Mouse (Mus musculus) hindbrain, embryonic 16.5 days (tissue): ENCODE measurements around the gene Rptor. TPM values are rescaled to one million over a fixed set of nuclear protein-coding genes. Genes with fewer than 3 reads are reported as not detected.
A peak's percentile ranks its signal among the peaks of the same experiment; 100 is the strongest.

Experiments
- ATAC-seq: fragments of 200-750 bp; cut with Nextera tagmentation; 2 replicates; pipeline ENCODE4 v1.8.0; 2017; ENCODE audit warnings: moderate TSS enrichment, moderate library complexity
- H3K27ac ChIP-seq: fragments of 300-500 bp; sonication (generic); 2 replicates; pipeline ENCODE4 v1.5.1; 2014; ENCODE audit warnings: low read depth, mild to moderate bottlenecking, control low read depth, low read length, moderate library complexity
- H3K27me3 ChIP-seq: fragments of 300-500 bp; sonication (generic); replicated peaks from 2 replicates; pipeline ENCODE4 v1.6.1; 2014; ENCODE audit warnings: low read length; ENCODE audit not compliant: control insufficient read depth, insufficient read depth
- H3K36me3 ChIP-seq: fragments of 300-500 bp; sonication (generic); 2 replicates; pipeline ENCODE4 v1.6.1; 2014; ENCODE audit warnings: mild to moderate bottlenecking, low read length, moderate library complexity, mixed read lengths; ENCODE audit not compliant: control insufficient read depth, insufficient read depth
- H3K4me1 ChIP-seq: fragments of 300-500 bp; sonication (generic); 2 replicates; pipeline ENCODE4 v1.6.1; 2014; ENCODE audit warnings: low read depth, low read length; ENCODE audit not compliant: control insufficient read depth, insufficient read depth
- H3K4me2 ChIP-seq: fragments of 300-500 bp; sonication (generic); 2 replicates; pipeline ENCODE4 v1.6.1; 2014; ENCODE audit warnings: mild to moderate bottlenecking, low read length, control low read depth, moderate library complexity
- H3K4me3 ChIP-seq: fragments of 300-500 bp; sonication (generic); 2 replicates; pipeline ENCODE4 v1.5.1; 2014; ENCODE audit warnings: mild to moderate bottlenecking, low read length, control low read depth, moderate library complexity
- H3K9ac ChIP-seq: fragments of 300-500 bp; sonication (generic); 2 replicates; pipeline ENCODE4 v1.6.1; 2014; ENCODE audit warnings: low read depth, mild to moderate bottlenecking, control low read depth, low read length, moderate library complexity
- H3K9me3 ChIP-seq: fragments of 300-500 bp; sonication (generic); 2 replicates; pipeline ENCODE4 v1.6.1; 2014; ENCODE audit warnings: mild to moderate bottlenecking, low read length, moderate library complexity; ENCODE audit not compliant: control insufficient read depth
- WGBS: fragments of 180-500 bp; shearing (Covaris S2); extraction: QIAGEN DNeasy Blood & Tissue Kit; methylation state at CpG from one replicate; pipeline ENCODE4 v1.1.7; 2014; 5-methylcytosine and 5-hydroxymethylcytosine counted together
- polyA plus RNA-seq: library from polyadenylated mRNA; unstranded; fragments of >200 nt; fragmentation: Nextera tagmentation; extraction: Ambion mirVana; gene quantifications from 2 replicates; pipeline ENCODE4 v1.2.1, GENCODE M21; 2015

Rptor gene
- polyA plus RNA-seq, 1 experiment from 2014 or later: 8.5 TPM

DNA sequence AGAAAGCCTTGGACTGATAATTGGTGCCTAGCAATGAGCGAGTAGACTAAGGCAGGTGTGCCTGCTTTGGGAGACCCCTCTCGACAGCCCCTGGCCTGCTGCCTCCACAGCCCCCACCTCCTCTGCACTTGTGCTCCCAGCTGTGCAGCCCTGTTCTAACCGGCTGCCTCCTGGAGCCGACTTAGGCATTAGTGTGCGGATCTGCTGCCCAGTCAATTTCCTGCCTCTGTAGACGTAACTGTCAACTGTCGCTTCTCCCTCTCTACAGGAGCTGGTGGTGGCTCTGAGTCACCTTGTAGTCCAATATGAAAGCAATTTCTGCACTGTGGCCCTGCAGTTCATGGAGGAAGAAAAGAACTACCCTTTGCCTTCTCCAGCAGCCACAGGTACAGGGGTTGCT is 253.3 kb downstream of the Rptor start:
- Histone ChIP-seq H3K36me3 (peaks cover 17% of the 10 kb centered on the region), H3K9me3 (no peaks in the 10 kb centered on the region), H3K27ac (no peak overlapping the region), H3K4me2 (no peak overlapping the region), H3K4me3 (no peak overlapping the region), H3K9ac (no peak overlapping the region), H3K4me1 (no peaks in the 10 kb centered on the region), H3K27me3 (no peaks in the 10 kb centered on the region)
- WGBS: 73% methylated on average over 7 of the region's 7 CpGs
- no peak for ATAC-seq

DNA sequence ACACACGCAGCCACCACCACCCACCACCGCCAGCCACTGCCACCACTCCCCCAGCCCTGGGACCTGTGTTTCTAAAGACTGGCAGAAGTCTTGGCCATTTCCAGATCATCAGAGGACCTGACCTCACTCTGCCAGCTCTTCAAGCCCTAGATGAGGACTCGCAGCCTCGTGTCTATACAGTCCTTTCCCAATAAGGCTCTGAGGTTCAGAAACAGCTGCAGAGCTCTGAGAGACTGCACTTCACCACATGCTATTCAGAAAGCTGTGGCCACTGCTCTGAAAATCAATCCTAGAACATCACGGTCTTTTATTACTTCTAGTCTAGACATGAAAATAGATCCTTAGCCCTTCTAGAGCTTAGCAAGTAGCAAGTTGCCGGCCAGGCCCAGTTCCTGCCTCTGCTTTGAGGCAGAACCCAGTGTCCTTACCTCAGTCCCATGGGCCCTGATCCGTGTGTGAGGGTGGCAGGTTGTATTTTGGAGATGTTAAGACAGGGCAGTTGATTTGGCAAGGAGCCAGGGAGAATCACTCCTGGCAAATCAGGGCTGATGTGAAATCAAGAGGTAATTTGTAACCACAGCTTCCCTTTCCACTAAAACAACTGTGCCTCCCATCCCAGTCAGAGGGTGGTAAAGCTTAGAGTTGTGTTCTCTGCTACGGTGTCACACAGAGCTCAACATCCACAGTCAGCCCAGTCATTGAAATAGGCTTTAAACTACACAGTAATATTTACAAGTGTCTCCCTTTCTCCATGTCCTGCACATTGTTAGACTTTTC is 260.0 kb downstream of the Rptor start:
- Histone ChIP-seq H3K9ac (no peak overlapping the region), H3K27ac (no peak overlapping the region), H3K27me3 (no peaks in the 10 kb centered on the region), H3K36me3 (peaks cover 4% of the 10 kb centered on the region; the same call in 1 of the 2 replicates), H3K4me3 (no peak overlapping the region), H3K9me3 (no peaks in the 10 kb centered on the region), H3K4me2 (no peak overlapping the region), H3K4me1 (no peaks in the 10 kb centered on the region; the same call in 1 of the 2 replicates)
- 83% methylated on average over 8 of the region's 8 CpGs for WGBS
- no peak for ATAC-seq

DNA sequence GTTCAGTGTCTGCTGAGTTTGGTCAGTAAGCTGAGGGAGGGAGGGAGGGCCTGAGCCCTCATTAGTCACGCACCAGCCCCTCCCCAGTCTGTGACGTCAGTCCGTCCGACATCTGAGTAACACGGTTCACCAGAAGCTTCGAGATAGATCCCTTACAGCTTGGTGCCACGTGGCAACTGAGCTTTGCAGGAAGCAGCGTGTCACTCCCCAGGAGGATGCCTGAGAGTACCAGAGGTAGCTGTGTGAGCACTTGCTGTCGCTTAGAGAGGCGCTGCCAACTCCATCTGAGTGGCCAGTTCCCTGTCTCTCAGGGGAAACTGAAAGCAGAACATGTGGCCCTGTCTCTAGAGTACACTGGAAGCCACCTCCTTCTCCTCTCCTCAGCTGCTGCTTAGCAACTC is 260.7 kb downstream of the Rptor start:
- H3K4me3 ChIP-seq: no peak overlapping the region
- no peak overlapping the region for H3K27ac ChIP-seq
- H3K27me3 ChIP-seq: no peaks in the 10 kb centered on the region
- H3K4me2 ChIP-seq: no peak overlapping the region
- H3K9me3 ChIP-seq: no peaks in the 10 kb centered on the region
- ATAC-seq: 0 out of 2 replicates have a peak, but pooled peaks have one; percentile 40
- H3K36me3 ChIP-seq: peaks cover 2% of the 10 kb centered on the region; the same call in 1 of the 2 replicates
- no peak overlapping the region for H3K9ac ChIP-seq
- no peaks in the 10 kb centered on the region; the same call in 1 of the 2 replicates for H3K4me1 ChIP-seq
- WGBS: 47% methylated on average over 10 of the region's 10 CpGs

DNA sequence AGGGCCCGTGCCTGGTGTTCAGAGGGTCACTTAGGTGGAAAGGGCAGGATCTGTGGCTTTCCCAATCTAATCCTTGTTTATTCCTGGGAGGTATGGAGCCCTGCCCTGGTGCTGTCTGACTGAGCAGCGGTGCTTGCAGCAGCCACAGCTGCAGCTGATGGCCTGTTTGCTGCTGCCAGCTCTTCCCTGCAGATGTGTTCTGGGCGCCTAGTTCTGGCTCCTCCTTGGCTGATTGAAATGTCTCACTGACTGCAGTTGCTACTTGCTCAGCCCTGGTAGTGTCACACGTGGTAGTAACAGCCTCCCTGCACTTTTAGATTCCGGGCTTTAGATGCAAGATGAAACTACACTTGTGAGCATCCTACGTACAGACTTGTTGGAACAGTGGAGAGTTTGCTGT is 264.1 kb downstream of the Rptor start:
- WGBS: 85% methylated on average over 6 of the region's 6 CpGs
- Histone ChIP-seq H3K9ac (no peak overlapping the region), H3K4me3 (no peak overlapping the region), H3K27ac (no peak overlapping the region), H3K9me3 (no peaks in the 10 kb centered on the region), H3K27me3 (no peaks in the 10 kb centered on the region), H3K4me1 (no peaks in the 10 kb centered on the region), H3K36me3 (peaks cover 6% of the 10 kb centered on the region), H3K4me2 (no peak overlapping the region)
- no peak for ATAC-seq

DNA sequence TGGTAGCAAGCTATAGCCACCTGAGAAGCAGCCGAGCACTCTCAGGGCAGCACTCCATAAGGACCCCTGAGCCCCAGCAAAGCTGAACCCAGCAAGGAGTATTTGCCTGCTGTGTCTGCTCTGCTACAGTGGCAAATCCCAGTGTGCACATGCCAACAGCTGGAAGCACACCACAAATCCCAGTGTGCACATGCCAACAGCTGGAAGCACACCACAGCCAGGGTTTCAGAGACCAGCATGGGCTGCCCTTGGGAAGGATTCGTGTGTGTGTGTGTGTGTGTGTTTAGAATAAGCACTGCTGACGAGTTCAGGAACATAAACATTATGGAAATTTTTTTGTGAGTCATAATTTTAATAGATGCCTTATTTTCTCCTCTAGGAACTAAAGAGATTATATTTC is 265.4 kb downstream of the Rptor start:
- Histone ChIP-seq H3K9ac (no peak overlapping the region), H3K4me3 (no peak overlapping the region), H3K27ac (no peak overlapping the region), H3K36me3 (peaks cover 10% of the 10 kb centered on the region), H3K27me3 (no peaks in the 10 kb centered on the region), H3K4me1 (no peaks in the 10 kb centered on the region), H3K9me3 (no peaks in the 10 kb centered on the region), H3K4me2 (no peak overlapping the region)
- no peak for ATAC-seq
- 68% methylated on average over 3 of the region's 3 CpGs for WGBS

DNA sequence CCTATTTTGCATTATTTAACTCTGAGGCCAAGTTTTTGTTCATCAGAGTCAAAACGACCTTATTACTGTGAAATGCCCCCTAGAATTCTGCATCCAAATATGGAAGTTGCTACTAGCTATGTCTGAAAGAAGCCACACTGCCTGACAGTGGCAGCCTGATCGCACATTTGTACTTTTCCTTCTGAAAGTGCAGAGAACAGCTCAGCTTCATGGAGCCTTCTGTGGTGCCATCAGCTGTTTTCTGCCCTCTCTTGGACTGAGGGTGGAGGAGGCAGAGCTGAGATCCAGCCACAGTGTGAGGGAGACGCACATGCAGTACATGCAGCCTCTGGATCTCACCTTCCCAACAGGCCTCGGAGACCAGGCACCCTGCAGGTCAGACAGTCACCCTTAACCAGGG is 265.9 kb downstream of the Rptor start:
- Histone ChIP-seq H3K36me3 (peaks cover 10% of the 10 kb centered on the region), H3K4me1 (no peaks in the 10 kb centered on the region), H3K9me3 (no peaks in the 10 kb centered on the region), H3K4me2 (no peak overlapping the region), H3K4me3 (no peak overlapping the region), H3K9ac (no peak overlapping the region), H3K27me3 (no peaks in the 10 kb centered on the region), H3K27ac (no peak overlapping the region)
- no peak for ATAC-seq
- WGBS: 89% methylated on average over 4 of the region's 4 CpGs

DNA sequence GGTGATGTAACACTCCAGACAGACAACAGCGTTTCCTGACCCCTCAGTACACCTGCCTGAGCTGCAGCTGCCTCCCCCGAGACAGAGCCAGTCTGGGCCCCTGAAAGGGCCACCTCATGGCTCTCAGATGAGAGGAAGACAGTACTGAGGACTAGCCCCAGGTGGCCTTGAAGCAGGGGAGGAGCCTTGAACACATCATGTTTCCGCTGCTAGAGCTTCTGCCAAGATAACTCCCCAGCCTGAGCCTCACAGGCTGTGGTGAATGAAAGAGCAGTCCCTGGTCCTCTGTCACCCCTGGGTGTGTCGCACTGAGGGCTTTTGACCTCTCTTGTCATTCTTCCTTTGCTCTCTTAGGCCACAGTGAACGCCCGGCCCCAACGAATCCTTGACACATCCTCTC is 268.4 kb downstream of the Rptor start:
- H3K27me3 ChIP-seq: no peaks in the 10 kb centered on the region
- H3K27ac ChIP-seq: no peak overlapping the region
- H3K4me1 ChIP-seq: no peaks in the 10 kb centered on the region
- no peak for ATAC-seq
- no peak overlapping the region for H3K4me2 ChIP-seq
- no peaks in the 10 kb centered on the region for H3K9me3 ChIP-seq
- H3K9ac ChIP-seq: no peak overlapping the region
- peaks cover 13% of the 10 kb centered on the region for H3K36me3 ChIP-seq
- 89% methylated on average over 7 of the region's 7 CpGs for WGBS
- no peak overlapping the region for H3K4me3 ChIP-seq

DNA sequence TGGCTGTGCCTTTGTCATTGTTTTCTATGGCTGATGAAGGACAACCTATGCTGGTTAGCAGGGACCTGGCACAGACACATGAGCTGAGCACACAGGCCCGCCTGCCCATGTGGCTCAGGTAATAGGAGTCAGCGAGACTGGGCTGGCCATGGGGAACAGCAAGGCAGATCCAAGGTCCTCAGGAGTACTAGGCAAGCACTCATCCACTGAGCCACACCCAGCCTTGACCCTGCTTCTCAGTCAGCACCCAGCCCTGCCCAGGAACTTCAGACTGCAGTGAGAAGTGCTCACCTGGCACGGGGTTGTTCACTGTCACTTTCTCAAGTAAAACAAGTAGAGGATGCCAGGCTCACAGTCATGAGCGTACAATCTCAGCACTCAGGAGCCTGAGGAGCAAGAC is 270.9 kb downstream of the Rptor start:
- WGBS: 95% methylated on average over 4 of the region's 4 CpGs
- no peak overlapping the region for H3K4me2 ChIP-seq

DNA sequence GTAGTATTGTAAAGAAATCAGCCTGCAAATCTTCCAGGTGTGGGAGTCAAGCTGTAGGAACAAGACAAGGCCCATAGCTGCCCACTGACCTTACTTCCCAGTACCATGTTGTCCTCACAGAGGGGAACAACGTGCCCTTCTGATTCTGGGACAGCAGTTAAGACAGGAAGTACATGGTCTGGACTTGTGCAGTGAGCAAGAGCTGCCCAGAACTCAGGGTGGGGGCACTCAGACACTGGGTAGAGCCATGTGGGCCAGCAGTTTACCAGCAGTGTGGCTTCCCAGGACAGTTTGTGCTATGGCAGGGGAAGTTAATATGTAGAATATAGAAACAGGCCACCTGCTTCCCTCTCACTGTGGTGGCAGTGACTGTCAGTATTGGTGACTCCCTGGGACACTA is 272.1 kb downstream of the Rptor start:
- ATAC-seq: no peak
- H3K4me3 ChIP-seq: no peak overlapping the region
- no peak overlapping the region for H3K27ac ChIP-seq
- no peaks in the 10 kb centered on the region for H3K27me3 ChIP-seq
- no peak overlapping the region for H3K4me2 ChIP-seq
- H3K36me3 ChIP-seq: peaks cover 29% of the 10 kb centered on the region
- H3K9me3 ChIP-seq: no peaks in the 10 kb centered on the region
- WGBS: 82% methylated on average over 1 of the region's 1 CpGs
- H3K9ac ChIP-seq: no peak overlapping the region
- no peaks in the 10 kb centered on the region for H3K4me1 ChIP-seq

More for the DNA sequence above, 270.9 kb downstream of the Rptor start:
- H3K36me3 ChIP-seq: peaks cover 21% of the 10 kb centered on the region
- no peak overlapping the region for H3K27ac ChIP-seq
- no peaks in the 10 kb centered on the region for H3K9me3 ChIP-seq
- H3K9ac ChIP-seq: no peak overlapping the region
- H3K27me3 ChIP-seq: no peaks in the 10 kb centered on the region
- H3K4me1 ChIP-seq: no peaks in the 10 kb centered on the region
- H3K4me3 ChIP-seq: no peak overlapping the region
- ATAC-seq: no peak
